Mouse (Mus musculus) stomach, postnatal 0 days (tissue): ENCODE measurements around the gene Sh3bp2. TPM values are rescaled to one million over a fixed set of nuclear protein-coding genes. Genes with fewer than 3 reads are reported as not detected.

Experiments used
- ATAC-seq: fragments of 200-750 bp; cut with Nextera tagmentation; 2 replicates; pipeline ENCODE4 v1.8.0; 2017; ENCODE audit not compliant: low FRiP score, low TSS enrichment
- DNase-seq: peaks from one replicate; pipeline ENCODE4 v3.0.0-alpha.2; 2016; ENCODE audit warnings: low spot score
- H3K27ac ChIP-seq: fragments of 300-500 bp; sonication (generic); replicated peaks from 2 replicates; pipeline ENCODE4 v1.5.1; 2014; ENCODE audit warnings: mild to moderate bottlenecking, control low read depth
- H3K27me3 ChIP-seq: fragments of 300-500 bp; sonication (generic); 2 replicates; pipeline ENCODE4 v1.6.1; 2014; ENCODE audit warnings: low read length; ENCODE audit not compliant: control insufficient read depth, insufficient read depth
- H3K36me3 ChIP-seq: fragments of 300-500 bp; sonication (generic); 2 replicates; pipeline ENCODE4 v1.6.1; 2014; ENCODE audit warnings: low read length, mixed read lengths; ENCODE audit not compliant: control insufficient read depth, insufficient read depth
- H3K4me1 ChIP-seq: fragments of 300-500 bp; sonication (generic); replicated peaks from 2 replicates; pipeline ENCODE4 v1.6.1; 2014; ENCODE audit warnings: antibody characterized with exemption; ENCODE audit not compliant: control insufficient read depth, insufficient read depth
- H3K4me2 ChIP-seq: fragments of 300-500 bp; sonication (generic); replicated peaks from 2 replicates; pipeline ENCODE4 v1.6.1; 2014; ENCODE audit warnings: low read depth, mild to moderate bottlenecking, control low read depth, moderate library complexity
- H3K4me3 ChIP-seq: fragments of 300-500 bp; sonication (generic); 2 replicates; pipeline ENCODE4 v1.5.1; 2014; ENCODE audit warnings: low read depth, low read length, control low read depth
- H3K9ac ChIP-seq: fragments of 300-500 bp; sonication (generic); 2 replicates; pipeline ENCODE4 v1.6.1; 2014; ENCODE audit warnings: mild to moderate bottlenecking, low read length, control low read depth, mixed read lengths
- H3K9me3 ChIP-seq: fragments of 300-500 bp; sonication (generic); 2 replicates; pipeline ENCODE4 v1.6.1; 2016; ENCODE audit warnings: low read length; ENCODE audit not compliant: control insufficient read depth
- CTCF ChIP-seq: IDR thresholded peaks from 2 replicates; pipeline ENCODE4 v1.5.1; 2016; ENCODE audit warnings: antibody characterized with exemption, low read depth, mild to moderate bottlenecking, moderate library complexity
- EP300 ChIP-seq: optimal IDR thresholded peaks from 2 replicates; pipeline ENCODE3; 2016; ENCODE audit warnings: antibody characterized with exemption
- WGBS: fragments of 180-500 bp; shearing (Covaris S2); extraction: QIAGEN DNeasy Blood & Tissue Kit; methylation state at CpG from one replicate; pipeline ENCODE4 v1.1.7; 2014; 5-methylcytosine and 5-hydroxymethylcytosine counted together
- polyA plus RNA-seq: library from polyadenylated mRNA; unstranded; fragments of >200 nt; fragmentation: Nextera tagmentation; extraction: Ambion mirVana; gene quantifications from 2 replicates; pipeline ENCODE4 v1.2.1, GENCODE M21; 2015

The Sh3bp2 gene
- polyA plus RNA-seq, 1 experiment from 2014 or later = 4.9 TPM

GRCm38 (mm10) chr5:34547410-34547809 is 21.8 kb downstream of the Sh3bp2 start:
- DNase-seq = no peak

GRCm38 (mm10) chr5:34549135-34549482 is 23.5 kb downstream of the Sh3bp2 start:
- Histone ChIP-seq H3K4me2 (peak overlapping the region; percentile 87), H3K27me3 (no peaks in the 10 kb centered on the region), H3K9ac (peak overlapping the region; percentile 86), H3K27ac (no peak overlapping the region), H3K4me1 (no peaks in the 10 kb centered on the region), H3K4me3 (peak overlapping the region; percentile 76), H3K9me3 (no peaks in the 10 kb centered on the region), H3K36me3 (peaks cover 7% of the 10 kb centered on the region)
- no peak for DNase-seq
- TF ChIP-seq EP300 = no peak
- no peak for TF ChIP-seq CTCF
- ATAC-seq = peak; percentile 8; the same call in 1 of the 2 replicates
- WGBS = 15% methylated on average over 8 of the region's 8 CpGs

More at GRCm38 (mm10) chr5:34547410-34547809, 21.8 kb downstream of the Sh3bp2 start:
- TF ChIP-seq CTCF = peak; percentile 78
- no peak for TF ChIP-seq EP300
- no peak overlapping the region for H3K4me2 ChIP-seq
- H3K9me3 ChIP-seq = no peaks in the 10 kb centered on the region
- H3K9ac ChIP-seq = no peak overlapping the region
- no peak overlapping the region for H3K27ac ChIP-seq
- no peaks in the 10 kb centered on the region for H3K4me1 ChIP-seq
- ATAC-seq = no peak
- H3K27me3 ChIP-seq = no peaks in the 10 kb centered on the region
- peaks cover 4% of the 10 kb centered on the region; the same call in 1 of the 2 replicates for H3K36me3 ChIP-seq
- no peak overlapping the region for H3K4me3 ChIP-seq

- H3K4me2 ChIP-seq = peak overlapping the region; percentile 87
- H3K27me3 ChIP-seq = no peaks in the 10 kb centered on the region
- peaks cover 7% of the 10 kb centered on the region for H3K36me3 ChIP-seq
- H3K27ac ChIP-seq = 0 out of 2 replicates have a peak overlapping the region, but pooled peaks have one; percentile 53
- under 1% methylated on average over 46 of the region's 49 CpGs for WGBS
- H3K4me1 ChIP-seq = no peaks in the 10 kb centered on the region
- TF ChIP-seq CTCF = no peak
- TF ChIP-seq EP300 = no peak
- ATAC-seq (peak; percentile 76), DNase-seq (peak; percentile 67)
- peak overlapping the region; percentile 86 for H3K9ac ChIP-seq
- no peaks in the 10 kb centered on the region for H3K9me3 ChIP-seq
- H3K4me3 ChIP-seq = peak overlapping the region; percentile 76
Measured at GRCm38 (mm10) chr5:34549483-34550221, 24.0 kb downstream of the Sh3bp2 start.

- no peak for DNase-seq
- ATAC-seq = no peak
- 19% methylated on average over 6 of the region's 6 CpGs for WGBS
- H3K9ac ChIP-seq = peak overlapping the region; percentile 86; the same call in 1 of the 2 replicates
- peak overlapping the region; percentile 87 for H3K4me2 ChIP-seq
- TF ChIP-seq CTCF (no peak), EP300 (no peak)
- no peak overlapping the region for H3K27ac ChIP-seq
- H3K27me3 ChIP-seq = no peaks in the 10 kb centered on the region
- H3K36me3 ChIP-seq = peaks cover 7% of the 10 kb centered on the region
- H3K4me3 ChIP-seq = peak overlapping the region; percentile 76
- H3K9me3 ChIP-seq = no peaks in the 10 kb centered on the region
- H3K4me1 ChIP-seq = no peaks in the 10 kb centered on the region
Measured at GRCm38 (mm10) chr5:34550251-34550650, 24.6 kb downstream of the Sh3bp2 start.

GRCm38 (mm10) chr5:34551821-34552220 is 26.2 kb downstream of the Sh3bp2 start:
- no peak for DNase-seq
- Histone ChIP-seq H3K36me3 (peaks cover 7% of the 10 kb centered on the region), H3K9me3 (no peaks in the 10 kb centered on the region), H3K27ac (no peak overlapping the region), H3K4me3 (no peak overlapping the region), H3K9ac (no peak overlapping the region), H3K4me1 (no peaks in the 10 kb centered on the region), H3K4me2 (no peak overlapping the region), H3K27me3 (no peaks in the 10 kb centered on the region)
- ATAC-seq = no peak
- TF ChIP-seq EP300 (no peak), CTCF (no peak)
- 91% methylated on average over 4 of the region's 4 CpGs for WGBS

GRCm38 (mm10) chr5:34563854-34564253 is 38.2 kb downstream of the Sh3bp2 start:
- no peak overlapping the region for H3K4me3 ChIP-seq
- TF ChIP-seq EP300 = no peak
- no peak for TF ChIP-seq CTCF
- H3K9ac ChIP-seq = no peak overlapping the region
- no peaks in the 10 kb centered on the region for H3K27me3 ChIP-seq
- WGBS = 80% methylated on average over 1 of the region's 1 CpGs
- H3K9me3 ChIP-seq = no peaks in the 10 kb centered on the region
- DNase-seq (no peak), ATAC-seq (no peak)
- peaks cover 13% of the 10 kb centered on the region; the same call in 1 of the 2 replicates for H3K36me3 ChIP-seq
- no peaks in the 10 kb centered on the region for H3K4me1 ChIP-seq
- H3K4me2 ChIP-seq = no peak overlapping the region
- H3K27ac ChIP-seq = no peak overlapping the region
